Mouse (Mus musculus): ENCODE measurements around the gene Tas2r118. TPM values are rescaled to one million over a fixed set of nuclear protein-coding genes. Genes with fewer than 3 reads are reported as not detected.

The Tas2r118 gene
- polyA plus RNA-seq, 1 experiment from 2014 or later, result not detected

DNA sequence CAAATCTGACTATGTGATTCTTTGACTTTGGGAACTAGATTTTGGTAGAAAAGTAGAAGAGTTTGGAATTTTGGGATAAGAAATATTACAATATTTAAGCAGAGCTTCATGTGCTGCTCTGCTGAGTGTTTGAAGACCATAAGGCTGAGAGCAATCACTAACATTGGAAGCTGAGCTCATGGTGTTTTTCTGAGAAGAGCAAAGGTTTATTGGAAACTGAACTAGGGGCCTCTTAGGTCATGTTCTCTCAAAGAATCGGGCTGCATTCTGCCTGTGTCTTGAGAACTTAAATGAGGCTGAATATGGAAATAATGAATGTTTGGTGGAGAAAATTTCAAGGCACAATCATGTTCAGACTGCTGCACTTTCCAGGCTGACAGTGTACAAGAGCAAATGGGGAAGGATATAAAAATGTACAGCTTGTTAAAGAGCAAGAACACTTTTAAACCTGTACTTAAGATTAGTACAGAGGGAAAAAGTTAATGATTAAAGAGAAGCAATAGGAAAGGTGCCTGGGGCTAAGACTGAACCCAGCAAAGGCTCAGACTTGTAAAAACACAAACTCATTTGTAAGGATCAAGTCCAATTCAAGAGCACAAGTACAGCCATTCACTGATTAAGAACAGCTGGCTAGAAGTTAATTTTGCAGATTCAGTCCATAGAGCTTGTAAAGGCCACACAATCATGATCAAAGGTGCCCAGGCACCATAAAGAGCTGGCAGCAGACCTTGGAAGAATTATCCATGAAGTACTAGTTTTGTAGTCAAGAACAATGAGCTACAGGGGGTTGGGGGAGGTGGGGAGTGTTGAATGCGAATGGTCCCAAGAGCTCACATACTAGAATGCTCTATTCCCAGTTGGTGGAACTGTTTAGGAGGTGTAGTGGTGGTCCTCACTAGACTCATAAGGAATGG, 31.0 kb downstream of the Tas2r118 start:
- Histone ChIP-seq H3K4me1 (ENCODE audit: control insufficient read depth, insufficient read depth, low read length) (0 out of 2 replicates have a peak, but pooled peaks cover 3% of the 10 kb centered on the region), H3K27ac (ENCODE audit: low read length) (no peak overlapping the region), H3K9me3 (replicated peaks; ENCODE audit: control insufficient read depth, low read length, poor library complexity, severe bottlenecking) (no peaks in the 10 kb centered on the region), H3K9ac (ENCODE audit: low read depth, low read length) (no peak overlapping the region), H3K36me3 (ENCODE audit: control insufficient read depth, insufficient read depth, low read length) (no peaks in the 10 kb centered on the region), H3K4me3 (ENCODE audit: low read depth, low read length) (no peak overlapping the region), H3K27me3 (ENCODE audit: control insufficient read depth, insufficient read depth, low read depth, low read length) (no peaks in the 10 kb centered on the region), H3K4me2 (ENCODE audit: low read length) (no peak overlapping the region)
- ATAC-seq, result no peak
- 80% methylated on average over 2 of the region's 2 CpGs for WGBS

DNA sequence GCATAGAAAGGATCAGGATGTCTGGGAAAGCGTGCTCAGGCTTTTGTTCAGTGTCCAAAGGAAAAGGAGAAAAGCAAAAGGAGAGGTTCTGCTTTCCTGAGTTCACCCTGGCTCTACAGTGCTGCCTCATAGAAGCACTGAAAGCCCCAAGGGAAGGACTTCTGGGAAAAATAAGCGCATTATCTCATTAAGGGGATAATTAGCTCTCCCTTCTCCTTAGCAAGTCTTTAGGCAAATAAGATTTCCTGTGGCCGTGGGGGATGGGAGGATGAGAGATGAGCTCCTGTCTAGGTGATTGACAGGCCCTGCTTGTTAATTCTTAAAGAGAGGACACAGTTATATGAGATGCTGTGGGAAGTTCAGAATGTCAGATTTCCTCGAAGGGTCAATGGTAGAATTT, 33.4 kb downstream of the Tas2r118 start:
- 20% methylated on average over 4 of the region's 4 CpGs for WGBS
- Histone ChIP-seq H3K9me3 (replicated peaks; ENCODE audit: control insufficient read depth, low read length, poor library complexity, severe bottlenecking) (no peaks in the 10 kb centered on the region), H3K27me3 (ENCODE audit: control insufficient read depth, insufficient read depth, low read depth, low read length) (no peaks in the 10 kb centered on the region), H3K27ac (ENCODE audit: low read length) (no peak overlapping the region), H3K36me3 (ENCODE audit: control insufficient read depth, insufficient read depth, low read length) (no peaks in the 10 kb centered on the region), H3K4me3 (ENCODE audit: low read depth, low read length) (no peak overlapping the region), H3K4me1 (ENCODE audit: control insufficient read depth, insufficient read depth, low read length) (0 out of 2 replicates have a peak, but pooled peaks cover 3% of the 10 kb centered on the region), H3K9ac (ENCODE audit: low read depth, low read length) (no peak overlapping the region), H3K4me2 (ENCODE audit: low read length) (no peak overlapping the region)
- no peak for ATAC-seq

DNA sequence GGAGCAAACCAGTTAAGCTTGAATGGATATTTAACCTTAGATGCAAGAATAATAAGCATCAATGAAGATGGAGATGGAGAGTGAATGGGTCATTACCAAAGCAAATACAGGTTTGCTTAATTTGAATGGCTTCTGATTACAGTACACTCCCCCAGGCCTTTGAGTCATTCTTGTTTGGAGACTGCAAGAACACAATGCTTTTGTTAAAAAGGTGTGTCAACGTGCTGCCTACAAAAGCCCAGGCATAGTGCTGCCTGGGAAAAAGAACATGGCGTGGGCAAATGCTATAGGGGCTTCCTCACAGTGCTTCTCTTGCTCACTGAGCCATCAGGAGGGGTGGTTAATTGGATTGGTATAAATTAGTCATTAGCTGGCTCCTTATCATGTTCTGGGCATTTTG, 46.1 kb downstream of the Tas2r118 start:
- Histone ChIP-seq H3K4me1 (ENCODE audit: control insufficient read depth, insufficient read depth, low read length) (no peaks in the 10 kb centered on the region), H3K4me3 (ENCODE audit: low read depth, low read length) (no peak overlapping the region), H3K27me3 (ENCODE audit: control insufficient read depth, insufficient read depth, low read depth, low read length) (no peaks in the 10 kb centered on the region), H3K9ac (ENCODE audit: low read depth, low read length) (no peak overlapping the region), H3K9me3 (replicated peaks; ENCODE audit: control insufficient read depth, low read length, poor library complexity, severe bottlenecking) (no peaks in the 10 kb centered on the region), H3K4me2 (ENCODE audit: low read length) (no peak overlapping the region), H3K27ac (ENCODE audit: low read length) (no peak overlapping the region), H3K36me3 (ENCODE audit: control insufficient read depth, insufficient read depth, low read length) (no peaks in the 10 kb centered on the region)
- ATAC-seq, result no peak
- WGBS, result 44% methylated on average over 2 of the region's 2 CpGs

Other genes with a start within 250 kb of the Tas2r118 start
- 6.1 and 8.9 TPM in 2 replicates for gene Cadps2, start 130.6 kb downstream of the Tas2r118 start, polyA plus RNA-seq (2015; fragmentation: Nextera tagmentation; extraction: Ambion mirVana)
- gene Slc13a1, start 198.0 kb upstream of the Tas2r118 start, polyA plus RNA-seq (2015; fragmentation: Nextera tagmentation; extraction: Ambion mirVana), result 0.06 and 0.31 TPM in 2 replicates

All from midbrain, embryonic 16.5 days (tissue).